Mouse (Mus musculus) neural tube, embryonic 15.5 days (tissue): Measurements from ENCODE around the gene Pex14. TPM values are rescaled to one million over a fixed set of nuclear protein-coding genes. Genes with fewer than 3 reads are reported as not detected.

Source experiments
- polyA plus RNA-seq: library from polyadenylated mRNA; unstranded; fragments of >200 nt; fragmentation: Nextera tagmentation; extraction: Ambion mirVana; gene quantifications from 2 replicates; pipeline ENCODE4 v1.2.1, GENCODE M21; 2015

The Pex14 gene
- polyA plus RNA-seq, 1 experiment from 2014 or later, result 60.0 TPM

Other genes starting within 250 kb of the Pex14 start
- gene Dffa, start 4.3 kb upstream of the Pex14 start, polyA plus RNA-seq, result 28.1 and 32.7 TPM in 2 replicates
- gene Cort, start 26.9 kb upstream of the Pex14 start, polyA plus RNA-seq, result not detected in 2 replicates
- 17.3 and 18.6 TPM in 2 replicates for gene Cenps, start 37.8 kb upstream of the Pex14 start, polyA plus RNA-seq
- gene Pgd, start 66.9 kb upstream of the Pex14 start, polyA plus RNA-seq, result 107 and 121 TPM in 2 replicates
- gene Kif1b, start 207.8 kb upstream of the Pex14 start, polyA plus RNA-seq, result 102 and 121 TPM in 2 replicates